Mouse (Mus musculus): ENCODE data around the gene Rpl24.

GRCm38 (mm10) chr16:55972626-55973201, 6.6 kb downstream of the Rpl24 start:
- TF ChIP-seq CTCF (IDR thresholded peaks at IDR 0.05; ENCODE audit: borderline replicate concordance, insufficient read depth, low read length) (no peak), POLR2A (IDR thresholded peaks at IDR 0.05; ENCODE audit: low read depth, low read length) (no peak)

Measured in embryonic fibroblast, embryonic 13.5 days (primary cell).